Mouse (Mus musculus) limb, embryonic 14.5 days (tissue): ENCODE measurements around the gene Sap30. TPM values are rescaled to one million over a fixed set of nuclear protein-coding genes. Genes with fewer than 3 reads are reported as not detected.

Experiments
- ATAC-seq: fragments of 200-750 bp; cut with Nextera tagmentation; 2 replicates; pipeline ENCODE4 v1.8.0; 2017; ENCODE audit warnings: low read depth, moderate number of reproducible peaks, moderate TSS enrichment; ENCODE audit not compliant: low FRiP score
- DNase-seq: peaks from one replicate; pipeline ENCODE4 v3.0.0-alpha.2; 2015; ENCODE audit warnings: low spot score
- H3K27ac ChIP-seq: fragments of 300-500 bp; sonication (generic); replicated peaks from 2 replicates; pipeline ENCODE4 v1.5.1; 2014; ENCODE audit warnings: low read depth, mild to moderate bottlenecking, low read length, moderate library complexity, mixed read lengths
- H3K27me3 ChIP-seq: fragments of 300-500 bp; sonication (generic); 2 replicates; pipeline ENCODE4 v1.6.1; 2014; ENCODE audit warnings: low read length, mixed read lengths; ENCODE audit not compliant: control insufficient read depth, insufficient read depth
- H3K36me3 ChIP-seq: fragments of 300-500 bp; sonication (generic); 2 replicates; pipeline ENCODE4 v1.6.1; 2014; ENCODE audit warnings: mild to moderate bottlenecking, low read length, moderate library complexity, mixed read lengths; ENCODE audit not compliant: control insufficient read depth, insufficient read depth
- H3K4me1 ChIP-seq: fragments of 300-500 bp; sonication (generic); 2 replicates; pipeline ENCODE4 v1.6.1; 2014; ENCODE audit warnings: antibody characterized with exemption, low read length, mixed read lengths; ENCODE audit not compliant: control insufficient read depth, insufficient read depth
- H3K4me2 ChIP-seq: fragments of 300-500 bp; sonication (generic); replicated peaks from 2 replicates; pipeline ENCODE4 v1.6.1; 2014; ENCODE audit warnings: low read depth, mild to moderate bottlenecking, low read length, moderate library complexity; ENCODE audit not compliant: severe bottlenecking
- H3K4me3 ChIP-seq: fragments of 300-500 bp; sonication (generic); replicated peaks from 2 replicates; pipeline ENCODE4 v1.5.1; 2014; ENCODE audit warnings: low read length
- H3K9ac ChIP-seq: fragments of 300-500 bp; sonication (generic); 2 replicates; pipeline ENCODE4 v1.6.1; 2014; ENCODE audit warnings: mild to moderate bottlenecking, low read depth, low read length, moderate library complexity; ENCODE audit not compliant: severe bottlenecking
- H3K9me3 ChIP-seq: fragments of 300-500 bp; sonication (generic); 2 replicates; pipeline ENCODE4 v1.6.1; 2016; ENCODE audit warnings: low read length; ENCODE audit not compliant: control insufficient read depth
- POLR2A ChIP-seq: fragments of 200-500 bp; IDR thresholded peaks from 2 replicates; pipeline ENCODE4 v1.8.0; 2012; ENCODE audit warnings: inconsistent platforms, mild to moderate bottlenecking, moderate library complexity, borderline replicate concordance; ENCODE audit not compliant: insufficient read depth, insufficient read length; ENCODE audit errors: extremely low read depth
- WGBS: fragments of 180-500 bp; shearing (Covaris S2); extraction: QIAGEN DNeasy Blood & Tissue Kit; methylation state at CpG from one replicate; pipeline ENCODE4 v1.1.7; 2014; 5-methylcytosine and 5-hydroxymethylcytosine counted together
- polyA plus RNA-seq, 2 experiments: library from polyadenylated mRNA; depleted of rRNA in 1 of 2; stranded (reverse) in 1 of 2; unstranded in 1 of 2; fragments of >200 nt; fragmentation: Nextera tagmentation in 1 of 2; extraction: Ambion mirVana in 1 of 2; gene quantifications; 2 replicates each; pipeline versions ENCODE4 v1.2.1 to v1.2.3; 2012 to 2014

The Sap30 gene
- 27.7 and 32.6 TPM in 2 replicates for polyA plus RNA-seq (2012; rRNA removed)
- 35.8 and 40.1 TPM in 2 replicates for polyA plus RNA-seq (2014; fragmentation: Nextera tagmentation; extraction: Ambion mirVana)

DNA sequence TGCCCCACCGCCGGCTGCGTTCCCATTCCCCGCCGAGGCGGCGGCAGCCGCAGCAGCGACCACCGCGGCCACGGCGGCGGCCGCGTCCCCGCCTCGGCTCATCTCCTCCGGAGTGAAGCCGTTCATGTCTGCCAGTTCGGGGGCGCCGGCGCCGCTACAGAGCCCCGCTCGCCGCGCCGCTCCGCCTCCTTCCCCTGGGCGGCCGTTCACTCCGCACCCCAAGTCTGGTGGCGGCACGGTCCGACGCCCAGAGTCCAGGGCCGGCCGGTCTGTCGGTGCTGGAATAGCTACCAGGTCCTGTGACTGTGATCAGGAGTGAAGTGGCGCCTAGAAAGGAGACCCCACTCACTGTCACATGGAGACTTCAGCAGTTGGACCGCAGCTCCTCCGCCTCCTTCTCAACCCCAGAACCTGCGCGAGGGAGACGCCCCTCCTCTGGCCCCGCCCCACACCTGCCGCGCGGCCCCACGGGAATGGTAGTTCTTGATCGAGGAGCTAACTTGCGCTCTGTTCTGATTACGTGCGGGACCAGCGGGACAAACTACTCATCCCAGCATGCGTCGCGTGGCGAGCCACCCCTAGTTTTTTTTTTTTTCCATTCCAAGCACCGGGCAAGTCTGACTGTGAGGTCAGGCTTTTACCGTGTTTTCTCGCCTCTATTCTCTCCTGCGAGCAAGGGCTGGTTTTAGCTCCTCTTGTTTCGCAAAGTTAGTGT is at the start of gene Sap30:
TSS of gene Sap30 (minus strand) at position 420 of the 715 bp plus-strand sequence.
- ATAC-seq (peak; percentile 97), DNase-seq (peak; percentile 99)
- WGBS = under 1% methylated on average over 46 of the region's 66 CpGs
- Histone ChIP-seq H3K4me1 (peaks cover 6% of the 10 kb centered on the region), H3K27ac (peak within 1 kb of the TSS; percentile 92), H3K9me3 (no peaks in the 10 kb centered on the region), H3K27me3 (no peaks in the 10 kb centered on the region), H3K9ac (peak within 1 kb of the TSS; percentile 70), H3K36me3 (peaks cover 8% of the 10 kb centered on the region), H3K4me3 (peak within 1 kb of the TSS; percentile 90), H3K4me2 (peak within 1 kb of the TSS; percentile 93)
- peak; percentile 64; the same call in 1 of the 2 replicates for TF ChIP-seq POLR2A

- Histone ChIP-seq H3K27me3 (no peaks in the 10 kb centered on the region), H3K4me2 (no peak overlapping the region), H3K9ac (no peak overlapping the region), H3K4me3 (no peak overlapping the region), H3K27ac (no peak overlapping the region), H3K9me3 (no peaks in the 10 kb centered on the region), H3K36me3 (peaks cover 20% of the 10 kb centered on the region), H3K4me1 (0 out of 2 replicates have a peak, but pooled peaks cover 4% of the 10 kb centered on the region)
- DNase-seq = no peak
- 93% methylated on average over 6 of the region's 6 CpGs for WGBS
- TF ChIP-seq POLR2A = no peak
- no peak for ATAC-seq
Measured at GRCm38 (mm10) chr8:57536167-57536566, 48.5 kb upstream of the Sap30 start.

GRCm38 (mm10) chr8:57534495-57534894 is 46.8 kb upstream of the Sap30 start:
- DNase-seq (peak; percentile 12), ATAC-seq (peak; percentile 50)
- H3K9me3 ChIP-seq = no peaks in the 10 kb centered on the region
- H3K27ac ChIP-seq = no peak overlapping the region
- no peak for TF ChIP-seq POLR2A
- H3K9ac ChIP-seq = no peak overlapping the region
- WGBS = 59% methylated on average over 4 of the region's 4 CpGs
- H3K4me1 ChIP-seq = 0 out of 2 replicates have a peak, but pooled peaks cover 4% of the 10 kb centered on the region
- no peaks in the 10 kb centered on the region for H3K27me3 ChIP-seq
- H3K4me2 ChIP-seq = no peak overlapping the region
- no peak overlapping the region for H3K4me3 ChIP-seq
- peaks cover 20% of the 10 kb centered on the region for H3K36me3 ChIP-seq

DNA sequence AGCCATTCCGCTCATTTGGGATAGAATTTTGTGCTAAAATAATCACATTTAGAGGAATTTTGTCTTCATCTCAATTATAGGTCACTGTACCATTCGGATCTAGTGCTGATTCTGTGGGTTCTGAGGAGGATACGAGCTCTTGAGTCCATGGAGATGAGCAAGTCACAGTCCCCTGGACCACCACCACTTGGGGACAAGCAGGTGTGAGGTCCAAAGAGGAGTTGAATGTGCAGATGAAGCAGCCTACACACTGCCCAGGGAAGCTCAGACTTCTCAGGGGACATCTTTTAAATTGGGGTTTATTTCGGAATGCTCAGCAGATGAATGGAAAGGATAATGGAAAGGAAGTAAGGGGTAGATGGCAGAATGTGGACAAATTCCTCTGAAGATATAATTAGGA is 45.4 kb upstream of the Sap30 start:
- Histone ChIP-seq H3K4me2 (no peak overlapping the region), H3K9me3 (no peaks in the 10 kb centered on the region), H3K27ac (no peak overlapping the region), H3K4me1 (0 out of 2 replicates have a peak, but pooled peaks cover 4% of the 10 kb centered on the region), H3K27me3 (no peaks in the 10 kb centered on the region), H3K36me3 (peaks cover 20% of the 10 kb centered on the region), H3K4me3 (no peak overlapping the region), H3K9ac (no peak overlapping the region)
- ATAC-seq (no peak), DNase-seq (no peak)
- TF ChIP-seq POLR2A = no peak
- WGBS = 90% methylated on average over 4 of the region's 4 CpGs

- 61% methylated on average over 2 of the region's 2 CpGs for WGBS
- Histone ChIP-seq H3K36me3 (peaks cover 20% of the 10 kb centered on the region), H3K27me3 (no peaks in the 10 kb centered on the region), H3K4me1 (0 out of 2 replicates have a peak, but pooled peaks cover 4% of the 10 kb centered on the region), H3K27ac (no peak overlapping the region), H3K9ac (no peak overlapping the region), H3K9me3 (no peaks in the 10 kb centered on the region), H3K4me2 (no peak overlapping the region), H3K4me3 (no peak overlapping the region)
- ATAC-seq (no peak), DNase-seq (no peak)
- no peak for TF ChIP-seq POLR2A
Measured at GRCm38 (mm10) chr8:57532223-57532622, 44.6 kb upstream of the Sap30 start.
